Mouse (Mus musculus) small intestine, adult 2 months (tissue): ENCODE measurements at regions not wholly inside any gene's neighbourhood (a gene's known extent, or its start where the extent isn't known, plus 50 kb on each side); places are given as distances from the start of the nearest gene placed in this dataset.

ENCODE experiments used
- CTCF ChIP-seq: fragments of 200-500 bp; IDR thresholded peaks from 2 replicates; pipeline ENCODE4 v1.5.1; 2012; ENCODE audit warnings: low read depth, mild to moderate bottlenecking, control low read depth, inconsistent platforms, low read length, moderate library complexity, mixed read lengths; ENCODE audit not compliant: insufficient replicate concordance, insufficient read length; ENCODE audit errors: extremely low read depth
- POLR2A ChIP-seq: fragments of 200-500 bp; IDR thresholded peaks from 2 replicates; pipeline ENCODE4 v1.6.1; 2012; ENCODE audit warnings: low read depth, mild to moderate bottlenecking, control low read depth, inconsistent platforms, low read length, moderate library complexity

DNA sequence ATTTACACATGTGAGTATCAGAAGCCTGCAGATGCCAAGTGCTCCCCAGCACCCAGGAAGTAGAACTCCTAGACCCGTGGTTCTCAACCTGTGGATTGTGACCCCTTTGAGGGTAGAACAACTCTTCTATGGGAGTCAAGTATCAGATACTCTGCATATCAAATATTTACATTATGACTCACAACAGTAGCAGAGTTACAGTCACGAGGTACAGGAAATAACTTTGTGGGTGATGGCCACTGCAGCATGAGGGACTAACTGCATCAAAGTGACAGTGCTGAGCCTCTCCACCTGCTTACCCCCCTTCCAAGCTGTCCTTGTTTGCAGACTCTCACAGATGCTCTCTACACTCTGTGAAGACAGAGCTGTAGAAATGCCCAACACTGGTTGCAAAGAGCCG, 145.6 kb downstream of the Enc1 start:
- no peak for TF ChIP-seq POLR2A
- TF ChIP-seq CTCF, result no peak
